Mouse (Mus musculus) layer of hippocampus, adult 2 months (tissue): ENCODE results near the gene Adam12. TPM values are rescaled to one million over a fixed set of nuclear protein-coding genes. Genes with fewer than 3 reads are reported as not detected.

Experiments used
- DNase-seq, 2 experiments: peaks; one replicate each; pipeline ENCODE4 v3.0.0; 2022; ENCODE audit warnings: low spot score in 2 of 2
- H3K27ac ChIP-seq: fragments of 200-600 bp; 2 replicates; pipeline ENCODE4 v1.8.1; 2022
- H3K4me3 ChIP-seq: fragments of 200-600 bp; 2 replicates; pipeline ENCODE4 v1.8.1; 2022; ENCODE audit warnings: mild to moderate bottlenecking
- CTCF ChIP-seq: fragments of 200-600 bp; conservative IDR thresholded peaks from 2 replicates; pipeline ENCODE4 v1.8.1; 2022; ENCODE audit warnings: antibody characterized with exemption, mild to moderate bottlenecking, moderate library complexity
- microRNA-seq, 2 experiments: library from miRNA; unstranded; fragments of <30 nt; microRNA quantifications; one replicate each; pipeline ENCODE4 v1.2.0; 2021
- total RNA-seq, 2 experiments: library from RNA; stranded (reverse); gene quantifications; 2 replicates each; pipeline ENCODE4 v1.2.3; 2021

The Adam12 gene
- total RNA-seq, 2 experiments from 2014 or later: 7.8 to 9.0 TPM

- Histone ChIP-seq H3K27ac (no peak overlapping the region), H3K4me3 (no peak overlapping the region)
- no peak for TF ChIP-seq CTCF
- no peak for DNase-seq
Observed at GRCm38 (mm10) chr7:133862723-133863122, 369.2 kb downstream of the Adam12 start.

- H3K4me3 ChIP-seq: no peak overlapping the region
- no peak for TF ChIP-seq CTCF
- DNase-seq: no peak
Observed at GRCm38 (mm10) chr7:133862233-133862632, 369.7 kb downstream of the Adam12 start.

GRCm38 (mm10) chr7:133859548-133859947 is 372.4 kb downstream of the Adam12 start:
- H3K27ac ChIP-seq: no peak overlapping the region
- TF ChIP-seq CTCF: no peak
- no peak for DNase-seq
- H3K4me3 ChIP-seq: no peak overlapping the region

More at GRCm38 (mm10) chr7:133862233-133862632, 369.7 kb downstream of the Adam12 start:
- H3K27ac ChIP-seq: no peak overlapping the region

GRCm38 (mm10) chr7:133858506-133858905 is 373.4 kb downstream of the Adam12 start:
- Histone ChIP-seq H3K4me3 (no peak overlapping the region), H3K27ac (no peak overlapping the region)
- TF ChIP-seq CTCF: no peak
- DNase-seq: no peak

DNA sequence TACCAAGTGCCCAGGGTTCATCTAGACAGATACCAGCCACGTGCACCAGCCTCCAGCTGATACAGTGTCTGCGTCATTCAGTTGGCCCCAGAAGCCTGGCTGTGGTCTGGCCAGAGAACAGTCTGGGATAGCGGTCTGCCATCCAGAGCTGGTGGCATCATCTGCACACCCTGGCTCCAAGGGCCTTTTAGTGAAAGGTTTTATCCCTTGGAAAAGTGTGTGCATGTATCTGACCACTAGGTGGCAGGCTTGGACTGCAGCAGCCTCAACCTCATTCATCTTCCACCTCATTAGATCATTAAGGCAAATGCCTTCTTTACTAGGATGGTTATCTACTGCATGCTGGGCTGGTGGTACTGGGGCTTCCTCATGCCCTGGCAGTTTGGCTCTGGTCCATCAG is 375.7 kb downstream of the Adam12 start:
- DNase-seq: peak; percentile 70 to 88
- peak; percentile 99 for TF ChIP-seq CTCF
- H3K4me3 ChIP-seq: no peak overlapping the region
- H3K27ac ChIP-seq: no peak overlapping the region

DNA sequence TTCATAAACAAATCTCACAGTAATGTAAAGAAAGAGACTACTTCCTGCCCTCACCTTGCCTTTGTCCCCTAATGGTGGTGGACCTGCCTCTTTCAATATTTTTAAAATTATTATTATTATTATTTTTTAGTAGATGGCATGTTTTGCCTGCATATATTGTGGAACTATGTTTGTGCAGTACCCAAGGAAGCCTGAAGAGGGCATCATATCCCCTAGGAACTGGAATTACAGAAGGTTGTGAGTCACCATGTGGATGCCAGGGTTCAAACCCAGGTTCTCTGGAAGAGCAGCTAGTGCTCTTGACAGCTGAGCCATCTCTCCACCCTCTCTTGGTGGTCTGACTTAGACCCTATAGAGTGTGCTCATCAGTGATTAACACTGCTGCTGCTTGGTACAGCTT is 381.2 kb downstream of the Adam12 start:
- peak; percentile 60 for TF ChIP-seq CTCF
- DNase-seq: no peak
- H3K27ac ChIP-seq: no peak overlapping the region
- no peak overlapping the region for H3K4me3 ChIP-seq

- no peak for TF ChIP-seq CTCF
- no peak for DNase-seq
- no peak overlapping the region for H3K27ac ChIP-seq
- no peak overlapping the region for H3K4me3 ChIP-seq
Observed at GRCm38 (mm10) chr7:133848180-133848579, 383.8 kb downstream of the Adam12 start.

DNA sequence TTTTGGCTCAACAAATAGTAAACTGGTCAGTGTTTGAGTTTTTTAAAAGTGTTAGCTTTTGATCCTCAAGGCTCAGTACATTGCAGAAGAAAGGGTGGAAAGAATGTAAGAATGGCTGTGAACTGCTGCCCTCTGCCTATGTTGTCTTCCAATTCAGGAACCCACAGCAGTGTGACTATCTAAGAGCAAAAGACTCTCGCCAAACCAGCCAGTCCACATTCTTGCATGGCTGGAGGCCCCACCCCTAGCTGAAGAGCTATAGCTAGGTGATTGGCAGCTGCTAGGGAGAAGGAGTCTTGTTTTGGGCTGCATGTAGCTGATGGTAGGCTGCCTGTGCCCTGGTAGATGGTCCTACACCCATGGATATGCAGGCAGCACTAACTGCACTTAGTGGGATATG is 384.8 kb downstream of the Adam12 start:
- no peak for TF ChIP-seq CTCF
- H3K27ac ChIP-seq: no peak overlapping the region
- H3K4me3 ChIP-seq: no peak overlapping the region
- DNase-seq: no peak

DNA sequence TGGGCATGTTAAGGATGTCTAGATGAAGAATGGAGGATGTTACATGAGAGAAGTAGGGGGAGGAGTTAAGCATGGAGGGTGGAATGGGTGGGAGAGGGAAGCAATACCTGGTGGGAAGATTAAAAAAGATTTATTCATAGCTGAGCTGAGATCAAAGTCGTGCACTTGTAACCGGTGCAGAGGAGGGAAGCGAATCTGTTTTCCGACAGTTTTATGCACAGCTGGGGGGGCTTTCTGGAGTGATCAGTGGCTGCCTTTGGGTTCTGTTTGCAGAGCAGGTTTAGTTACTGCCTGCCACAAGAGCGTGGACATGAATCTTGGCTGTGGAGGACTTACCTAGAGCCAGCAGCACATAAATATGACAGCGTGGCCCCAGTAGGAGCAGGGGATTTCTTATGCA is 389.9 kb downstream of the Adam12 start:
- no peak for DNase-seq
- Histone ChIP-seq H3K27ac (no peak overlapping the region), H3K4me3 (no peak overlapping the region)
- TF ChIP-seq CTCF: no peak

DNA sequence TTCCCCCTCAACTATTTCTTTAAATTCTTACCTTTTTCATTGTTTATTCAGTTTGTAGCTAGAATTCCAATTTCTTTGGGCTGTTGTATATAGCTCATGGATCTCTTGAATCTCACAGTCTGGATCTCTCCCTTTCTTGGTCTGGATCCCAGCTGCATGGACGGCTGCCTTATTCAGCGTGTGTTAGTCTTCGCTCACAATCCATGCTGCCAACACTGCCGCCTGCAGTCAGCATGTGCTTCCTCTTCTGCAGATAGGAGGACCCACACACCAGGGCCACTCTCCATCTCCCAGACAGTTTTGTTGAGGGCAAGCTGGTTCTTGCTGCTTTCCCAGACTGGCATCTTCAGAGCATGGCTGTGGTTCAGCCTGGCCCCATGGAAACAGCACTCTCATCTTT is 392.4 kb downstream of the Adam12 start:
- DNase-seq: peak; percentile 47 to 57
- H3K4me3 ChIP-seq: no peak overlapping the region
- peak; percentile 73 for TF ChIP-seq CTCF

More for the DNA sequence above, 392.4 kb downstream of the Adam12 start:
- no peak overlapping the region for H3K27ac ChIP-seq

Small RNA genes within 50 kb of the gene (microRNA-seq; reads per million reads assigned to microRNA genes)
- gene Gm23631: 0 reads per million in 2 experiments

Other genes with a start within 250 kb of the Adam12 start
- gene D7Ertd443e, start 153.5 kb upstream of the Adam12 start, total RNA-seq: 1 to 10 TPM; 4.4 to 4.7 TPM